Mouse (Mus musculus) CH12.LX (cell line): ENCODE data around the gene Cntn2. TPM values are rescaled to one million over a fixed set of nuclear protein-coding genes. Genes with fewer than 3 reads are reported as not detected.

ENCODE experiments used
- DNase-seq: peaks from one replicate; pipeline ENCODE4 v3.0.0-alpha.2; 2013; ENCODE audit errors: extremely low read depth
- H3K27ac ChIP-seq: 2 replicates; pipeline ENCODE4 v1.5.1; 2012; ENCODE audit warnings: low read depth, mild to moderate bottlenecking, control low read depth, moderate library complexity; ENCODE audit not compliant: insufficient read depth
- H3K27me3 ChIP-seq: replicated peaks from 2 replicates; pipeline ENCODE3; 2012; ENCODE audit warnings: inconsistent platforms
- H3K36me3 ChIP-seq, 2 experiments: replicated peaks in 1 of 2; 2 replicates each; pipeline versions ENCODE3 to v1.6.1; 2012; ENCODE audit warnings: inconsistent platforms in 1 of 2, low read length in 1 of 2, mild to moderate bottlenecking in 1 of 2, mixed read lengths in 1 of 2, moderate library complexity in 1 of 2; ENCODE audit not compliant: control insufficient read depth in 1 of 2, insufficient read depth in 1 of 2
- H3K4me1 ChIP-seq, 2 experiments: 2 replicates each; pipeline ENCODE4 v1.6.1; 2012; ENCODE audit warnings: inconsistent platforms in 1 of 2, moderate library complexity in 1 of 2; ENCODE audit not compliant: insufficient read depth in 2 of 2, control insufficient read depth in 1 of 2
- H3K4me2 ChIP-seq: 2 replicates; pipeline ENCODE4 v1.6.1; 2012; ENCODE audit warnings: low read depth, mild to moderate bottlenecking, control low read depth; ENCODE audit not compliant: poor library complexity, insufficient read depth, severe bottlenecking
- H3K4me3 ChIP-seq, 3 experiments: fragments of 150-350 bp in 1 of 3; sonication (generic) in 1 of 3; replicated peaks in 1 of 3; 2 replicates each; pipeline versions ENCODE3 to v1.5.1; 2011 to 2012; ENCODE audit warnings: low read depth in 2 of 3, low read length in 2 of 3, mild to moderate bottlenecking in 2 of 3, moderate library complexity in 2 of 3, control low read depth in 1 of 3, improper control_type of control experiment in 1 of 3, inconsistent platforms in 1 of 3, mixed read lengths in 1 of 3; ENCODE audit not compliant: poor library complexity in 1 of 3
- H3K79me2 ChIP-seq: replicated peaks from 2 replicates; pipeline ENCODE4 v1.6.1; 2012; ENCODE audit warnings: mild to moderate bottlenecking, moderate library complexity; ENCODE audit not compliant: control insufficient read depth, poor library complexity, insufficient read depth, severe bottlenecking; ENCODE audit errors: extremely low read depth
- H3K9ac ChIP-seq: 2 replicates; pipeline ENCODE4 v1.6.1; 2012; ENCODE audit warnings: low read depth, mild to moderate bottlenecking, control low read depth, moderate library complexity; ENCODE audit not compliant: insufficient read depth
- H3K9me3 ChIP-seq: replicated peaks from 2 replicates; pipeline ENCODE3; 2012; ENCODE audit warnings: low read length, inconsistent platforms, mixed read lengths
- BHLHE40 ChIP-seq: IDR thresholded peaks from 2 replicates; pipeline ENCODE4 v1.6.1; 2011; ENCODE audit warnings: mild to moderate bottlenecking, low read depth, low read length, improper control_type of control experiment
- CHD1 ChIP-seq: IDR thresholded peaks from 2 replicates; pipeline ENCODE4 v1.6.1; 2012; ENCODE audit warnings: low read depth, low read length, improper control_type of control experiment, inconsistent platforms
- CHD2 ChIP-seq: IDR thresholded peaks from 2 replicates; pipeline ENCODE4 v1.6.1; 2011; ENCODE audit warnings: low read length, improper control_type of control experiment
- ELF1 ChIP-seq: IDR thresholded peaks from 2 replicates; pipeline ENCODE4 v1.6.1; 2014; ENCODE audit warnings: low read depth, mild to moderate bottlenecking, inconsistent platforms, low read length, improper control_type of control experiment
- EP300 ChIP-seq: IDR thresholded peaks from 2 replicates; pipeline ENCODE4 v1.6.1; 2011; ENCODE audit warnings: low read length, improper control_type of control experiment
- HCFC1 ChIP-seq: IDR thresholded peaks from 2 replicates; pipeline ENCODE4 v1.6.1; 2012; ENCODE audit warnings: low read depth, mild to moderate bottlenecking, inconsistent platforms, low read length, improper control_type of control experiment
- KAT2A ChIP-seq: IDR thresholded peaks from 2 replicates; pipeline ENCODE4 v1.6.1; 2012; ENCODE audit warnings: low read length, improper control_type of control experiment, inconsistent platforms; ENCODE audit not compliant: insufficient replicate concordance
- MAX ChIP-seq: IDR thresholded peaks from 2 replicates; pipeline ENCODE4 v1.6.1; 2011; ENCODE audit warnings: low read length, improper control_type of control experiment
- MAZ ChIP-seq: IDR thresholded peaks from 2 replicates; pipeline ENCODE4 v1.6.1; 2012; ENCODE audit warnings: low read depth, mild to moderate bottlenecking, inconsistent platforms, low read length, improper control_type of control experiment, moderate library complexity
- NRF1 ChIP-seq: IDR thresholded peaks from 2 replicates; pipeline ENCODE4 v1.6.1; 2014; ENCODE audit warnings: low read depth, mild to moderate bottlenecking, inconsistent platforms, low read length, improper control_type of control experiment, moderate library complexity
- PAX5 ChIP-seq: IDR thresholded peaks from 2 replicates; pipeline ENCODE4 v1.6.1; 2012; ENCODE audit warnings: low read length, inconsistent platforms, mixed read lengths
- RCOR1 ChIP-seq: conservative IDR thresholded peaks from 2 replicates; pipeline ENCODE4 v1.6.1; 2012; ENCODE audit warnings: low read depth, mild to moderate bottlenecking, inconsistent platforms, low read length, improper control_type of control experiment
- SMC3 ChIP-seq: IDR thresholded peaks from 2 replicates; pipeline ENCODE4 v1.6.1; 2011; ENCODE audit warnings: low read depth, low read length, improper control_type of control experiment
- TCF12 ChIP-seq: IDR thresholded peaks from 2 replicates; pipeline ENCODE4 v1.6.1; 2014; ENCODE audit warnings: low read depth, mild to moderate bottlenecking, inconsistent platforms, low read length, improper control_type of control experiment
- UBTF ChIP-seq: IDR thresholded peaks from 2 replicates; pipeline ENCODE4 v1.6.1; 2012; ENCODE audit warnings: low read depth, mild to moderate bottlenecking, inconsistent platforms, low read length, improper control_type of control experiment, moderate library complexity
- USF1 ChIP-seq: IDR thresholded peaks from 2 replicates; pipeline ENCODE4 v1.6.1; 2014; ENCODE audit warnings: low read depth, mild to moderate bottlenecking, inconsistent platforms, low read length, improper control_type of control experiment
- USF2 ChIP-seq: conservative IDR thresholded peaks from 2 replicates; pipeline ENCODE4 v1.6.1; 2011; ENCODE audit warnings: low read depth, low read length, improper control_type of control experiment
- ZC3H11A ChIP-seq: IDR thresholded peaks from 2 replicates; pipeline ENCODE4 v1.6.1; 2012; ENCODE audit warnings: low read depth, mild to moderate bottlenecking, inconsistent platforms, low read length, improper control_type of control experiment
- ZKSCAN1 ChIP-seq: IDR thresholded peaks from 2 replicates; pipeline ENCODE4 v1.6.1; 2012; ENCODE audit warnings: low read depth, inconsistent platforms, low read length, improper control_type of control experiment, borderline replicate concordance
- dilution Hi-C: fragments of 300-500 bp; cut with MboI; formaldehyde crosslinking; loops from 2 replicates; pipeline ENCODE4 v1.14.3; 2020; ENCODE audit warnings: low sequenced_read_pairs; ENCODE audit not compliant: extremely low pct_unique_long_range_greater_than_20kb, extremely low pct_ligation_motif_present
- in situ Hi-C: fragments of 300-500 bp; cut with MboI; formaldehyde crosslinking; loops from 3 replicates; pipeline ENCODE4 v1.14.3; 2019; ENCODE audit warnings: low sequenced_read_pairs, low pct_ligation_motif_present, low pct_unique_long_range_greater_than_20kb, mixed read lengths
- polyA plus RNA-seq: library from polyadenylated mRNA; unstranded; fragments of >175 nt; gene quantifications from 2 replicates; pipeline ENCODE4 v1.2.1, GENCODE M21; 2012; ENCODE audit warnings: low read depth; ENCODE audit not compliant: insufficient read length
- total RNA-seq, 2 experiments: library from RNA; depleted of rRNA; stranded (reverse); fragments of 300-350 nt in 1 of 2; fragments of >200 nt in 1 of 2; gene quantifications; 2 replicates each; pipeline ENCODE4 v1.2.3; 2012 to 2014

Gene Cntn2
- total and polyA plus RNA-seq, 3 experiments = 0.04 to 0.05 (median 0.04) TPM

DNA sequence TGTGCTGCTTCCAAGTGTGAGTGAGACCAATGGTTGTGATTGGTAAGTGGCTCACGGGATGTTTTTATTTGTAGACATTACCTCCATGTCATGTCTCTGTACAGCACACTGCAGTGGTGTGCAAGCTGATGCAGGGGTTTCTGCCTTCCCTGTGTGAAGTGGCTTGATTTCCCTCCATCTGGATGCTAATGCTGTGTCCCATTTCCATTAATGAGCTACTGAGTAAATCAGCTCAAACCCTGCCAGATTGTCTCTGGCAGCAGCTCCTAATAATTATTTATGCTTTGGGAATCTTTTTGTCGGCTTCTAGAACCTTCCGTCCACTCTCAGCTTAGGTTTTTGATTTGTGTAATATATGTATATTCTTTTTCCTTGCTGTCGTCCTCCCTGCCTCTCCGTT, 37.9 kb downstream of the Cntn2 start:
- Histone ChIP-seq H3K4me1 (no peaks in the 10 kb centered on the region), H3K4me3 (no peak overlapping the region), H3K79me2 (no peaks in the 10 kb centered on the region), H3K9me3 (no peaks in the 10 kb centered on the region), H3K27me3 (no peaks in the 10 kb centered on the region), H3K4me2 (no peak overlapping the region), H3K27ac (no peak overlapping the region), H3K9ac (no peak overlapping the region), H3K36me3 (peaks cover 55 to 90% of the 10 kb centered on the region in 2 experiments)
- dilution Hi-C loops (no loop called here), in situ Hi-C loops (no loop called here)
- TF ChIP-seq MAX (no peak), USF2 (no peak), CHD1 (no peak), EP300 (no peak), BHLHE40 (no peak), RCOR1 (no peak), MAZ (no peak), TCF12 (no peak), ZKSCAN1 (no peak), HCFC1 (no peak), SMC3 (no peak), USF1 (no peak), PAX5 (no peak), ZC3H11A (no peak), UBTF (no peak), ELF1 (no peak), NRF1 (no peak)
- no peak for DNase-seq

DNA sequence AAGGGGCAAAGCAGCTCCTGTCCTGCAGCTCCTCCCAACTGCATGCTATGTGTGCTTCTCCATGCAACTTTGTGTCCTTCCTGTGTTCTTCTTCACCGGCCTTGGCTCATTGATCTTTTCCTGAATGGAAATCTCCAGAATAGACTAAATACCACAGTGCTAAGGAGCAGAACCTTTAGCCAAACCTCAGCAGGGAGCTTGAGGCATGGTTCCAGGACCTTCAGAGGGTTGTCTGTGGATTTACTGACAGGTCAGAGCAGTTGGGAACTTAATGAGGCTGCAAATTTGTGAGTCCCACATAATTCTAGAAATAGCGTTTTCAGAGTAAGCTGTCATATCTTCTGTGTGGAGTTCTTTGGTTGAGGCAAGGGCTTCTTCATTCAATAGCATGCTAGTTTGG, 42.5 kb downstream of the Cntn2 start:
- no peak overlapping the region for H3K9ac ChIP-seq
- dilution Hi-C loops = no loop called here
- H3K79me2 ChIP-seq = no peaks in the 10 kb centered on the region
- H3K4me1 ChIP-seq = no peaks in the 10 kb centered on the region
- no peak overlapping the region for H3K4me2 ChIP-seq
- TF ChIP-seq KAT2A = no peak
- TF ChIP-seq CHD1 = no peak
- TF ChIP-seq CHD2 = no peak
- TF ChIP-seq, all 38 proteins: peak for 0
- DNase-seq = no peak
- Histone ChIP-seq H3K36me3 (peaks cover 64 to 91% of the 10 kb centered on the region in 2 experiments), H3K27me3 (no peaks in the 10 kb centered on the region), H3K9me3 (no peaks in the 10 kb centered on the region), H3K27ac (no peak overlapping the region), H3K4me3 (no peak overlapping the region)
- in situ Hi-C loops = no loop called here
